8 mouse cellular contexts compared by ENCODE assay signal in genomic region chr15:91316964-91317363, GRCm38 (mm10).
A peak's percentile ranks its signal among the peaks of the same experiment; 100 is the strongest.
DNase-seq lines count a peak whose midpoint lies in the region; TF ChIP-seq lines count a peak whose summit lies in the region.

No protein-coding gene starts in this region.

- WGBS in olfactory bulb, adult 2 months, result 18% methylated on average over 4 of the region's 4 CpGs

- peak; percentile 11 for DNase-seq in adrenal gland, postnatal 14 days
- DNase-seq in adrenal gland, adult 18-20 months (ENCODE audit: low spot score in 2 of 2), result no peak
- no peak for DNase-seq in left cerebral cortex, adult 2 months (ENCODE audit: extremely low spot score in 1 of 2, low spot score in 2 of 2)
- DNase-seq in left cerebral cortex, adult 11 months (ENCODE audit: low spot score), result no peak
- DNase-seq in heart, adult 9 months (ENCODE audit: low spot score in 2 of 2), result peak; percentile 39 to 48
- no peak for DNase-seq in embryo, embryonic 10 days (ENCODE audit: low spot score)
- DNase-seq in spleen, postnatal 36 days (ENCODE audit: low spot score in 2 of 2), result no peak

- TF ChIP-seq CTCF in left cerebral cortex, adult 2 months (IDR thresholded peaks at IDR 0.05), result no peak
- no peak for TF ChIP-seq CTCF in olfactory bulb, adult 2 months (IDR thresholded peaks at IDR 0.05; ENCODE audit: insufficient read depth, low read depth, low read length)

- H3K27ac ChIP-seq in left cerebral cortex, adult 2 months, result peak overlapping the region; percentile 28; the same call in 1 of the 2 replicates
- H3K27ac ChIP-seq in olfactory bulb, adult 2 months (ENCODE audit: insufficient read depth, low read depth, low read length), result peak overlapping the region; percentile 69; the same call in 1 of the 2 replicates

- intact Hi-C loops in left cerebral cortex, adult 2 months (cut with DNase I), result no loop called here

- no peak for TF ChIP-seq POLR2A in olfactory bulb, adult 2 months (IDR thresholded peaks at IDR 0.05; ENCODE audit: insufficient read depth, low read depth, low read length)

- H3K4me3 ChIP-seq in left cerebral cortex, adult 2 months, result no peak overlapping the region
- H3K4me3 ChIP-seq in olfactory bulb, adult 2 months (ENCODE audit: insufficient read depth, low read depth, low read length), result no peak overlapping the region

- peaks cover 4% of the 10 kb centered on the region; the same call in 1 of the 2 replicates for H3K4me1 ChIP-seq in olfactory bulb, adult 2 months (ENCODE audit: control insufficient read depth, insufficient read depth, low read length)

Comparison
In these comparisons a context has a peak if more than half of its experiments do, and no peak if none do; other contexts are left out.
1. DNase-seq: peak in adrenal gland, postnatal 14 days (single experiment) and heart, adult 9 months (2 of 2); none in adrenal gland, adult 18-20 months (0 of 2), left cerebral cortex, adult 2 months (0 of 2), left cerebral cortex, adult 11 months (single experiment), embryo, embryonic 10 days (single experiment) and spleen, postnatal 36 days (0 of 2).